Mouse (Mus musculus): ENCODE measurements at regions not wholly inside any gene's neighbourhood (a gene's known extent, or its start where the extent isn't known, plus 50 kb on each side); places are given as distances from the start of the nearest gene placed in this dataset.

GRCm38 (mm10) chr8:91999189-91999588, 197.3 kb upstream of the Irx3 start:
- Histone ChIP-seq H3K4me3 (ENCODE audit: low read length) (no peak overlapping the region), H3K27ac (ENCODE audit: low read length) (no peak overlapping the region), H3K36me3 (ENCODE audit: control insufficient read depth, insufficient read depth) (no peaks in the 10 kb centered on the region), H3K9ac (ENCODE audit: low read length) (no peak overlapping the region), H3K27me3 (ENCODE audit: control insufficient read depth, insufficient read depth, low read length) (peaks cover under 1% of the 10 kb centered on the region; the same call in 1 of the 2 replicates), H3K9me3 (replicated peaks; ENCODE audit: control insufficient read depth, low read length) (peaks cover 6% of the 10 kb centered on the region), H3K4me1 (ENCODE audit: control insufficient read depth, insufficient read depth, low read length) (peaks cover 4% of the 10 kb centered on the region; the same call in 1 of the 2 replicates), H3K4me2 (ENCODE audit: low read depth, low read length) (no peak overlapping the region)
- no peak for ATAC-seq (replicated peaks; ENCODE audit: extremely low read depth, insufficient read depth, low FRiP score)
- 73% methylated on average over 2 of the region's 2 CpGs for WGBS

- Histone ChIP-seq H3K36me3 (ENCODE audit: control insufficient read depth, insufficient read depth) (no peaks in the 10 kb centered on the region), H3K27ac (ENCODE audit: low read length) (no peak overlapping the region), H3K4me1 (ENCODE audit: control insufficient read depth, insufficient read depth, low read length) (peaks cover 4% of the 10 kb centered on the region; the same call in 1 of the 2 replicates), H3K4me3 (ENCODE audit: low read length) (no peak overlapping the region), H3K9me3 (replicated peaks; ENCODE audit: control insufficient read depth, low read length) (peaks cover 4% of the 10 kb centered on the region), H3K9ac (ENCODE audit: low read length) (no peak overlapping the region), H3K4me2 (ENCODE audit: low read depth, low read length) (no peak overlapping the region), H3K27me3 (ENCODE audit: control insufficient read depth, insufficient read depth, low read length) (peaks cover 8% of the 10 kb centered on the region)
- no peak for ATAC-seq (replicated peaks; ENCODE audit: extremely low read depth, insufficient read depth, low FRiP score)
These were observed 196.0 kb upstream of the Irx3 start for GRCm38 (mm10) chr8:91997892-91998189.

- H3K4me2 ChIP-seq (ENCODE audit: low read depth, low read length) = no peak overlapping the region
- no peaks in the 10 kb centered on the region for H3K36me3 ChIP-seq (ENCODE audit: control insufficient read depth, insufficient read depth)
- peaks cover 10% of the 10 kb centered on the region for H3K27me3 ChIP-seq (ENCODE audit: control insufficient read depth, insufficient read depth, low read length)
- H3K9me3 ChIP-seq (replicated peaks; ENCODE audit: control insufficient read depth, low read length) = peaks cover 4% of the 10 kb centered on the region
- no peak overlapping the region for H3K27ac ChIP-seq (ENCODE audit: low read length)
- H3K4me3 ChIP-seq (ENCODE audit: low read length) = no peak overlapping the region
- no peak overlapping the region for H3K9ac ChIP-seq (ENCODE audit: low read length)
- peaks cover 6% of the 10 kb centered on the region for H3K4me1 ChIP-seq (ENCODE audit: control insufficient read depth, insufficient read depth, low read length)
- no peak for ATAC-seq (replicated peaks; ENCODE audit: extremely low read depth, insufficient read depth, low FRiP score)
- WGBS = 65% methylated on average over 26 of the region's 26 CpGs
These were observed 195.4 kb upstream of the Irx3 start for GRCm38 (mm10) chr8:91997023-91997891.

GRCm38 (mm10) chr8:91996305-91997022, 194.6 kb upstream of the Irx3 start:
- Histone ChIP-seq H3K36me3 (ENCODE audit: control insufficient read depth, insufficient read depth) (no peaks in the 10 kb centered on the region), H3K9ac (ENCODE audit: low read length) (no peak overlapping the region), H3K27me3 (ENCODE audit: control insufficient read depth, insufficient read depth, low read length) (peaks cover 10% of the 10 kb centered on the region), H3K4me3 (ENCODE audit: low read length) (no peak overlapping the region), H3K4me1 (ENCODE audit: control insufficient read depth, insufficient read depth, low read length) (peaks cover 14% of the 10 kb centered on the region), H3K9me3 (replicated peaks; ENCODE audit: control insufficient read depth, low read length) (peaks cover 4% of the 10 kb centered on the region), H3K4me2 (ENCODE audit: low read depth, low read length) (no peak overlapping the region), H3K27ac (ENCODE audit: low read length) (no peak overlapping the region)
- no peak for ATAC-seq (replicated peaks; ENCODE audit: extremely low read depth, insufficient read depth, low FRiP score)
- 52% methylated on average over 10 of the region's 10 CpGs for WGBS

- no peak for ATAC-seq (replicated peaks; ENCODE audit: extremely low read depth, insufficient read depth, low FRiP score)
- peaks cover 4% of the 10 kb centered on the region for H3K9me3 ChIP-seq (replicated peaks; ENCODE audit: control insufficient read depth, low read length)
- H3K4me1 ChIP-seq (ENCODE audit: control insufficient read depth, insufficient read depth, low read length) = peaks cover 16% of the 10 kb centered on the region
- H3K27me3 ChIP-seq (ENCODE audit: control insufficient read depth, insufficient read depth, low read length) = peaks cover 10% of the 10 kb centered on the region
- H3K4me3 ChIP-seq (ENCODE audit: low read length) = no peak overlapping the region
- H3K27ac ChIP-seq (ENCODE audit: low read length) = no peak overlapping the region
- H3K36me3 ChIP-seq (ENCODE audit: control insufficient read depth, insufficient read depth) = no peaks in the 10 kb centered on the region
- no peak overlapping the region for H3K4me2 ChIP-seq (ENCODE audit: low read depth, low read length)
- 72% methylated on average over 9 of the region's 9 CpGs for WGBS
- H3K9ac ChIP-seq (ENCODE audit: low read length) = no peak overlapping the region
These were observed 193.7 kb upstream of the Irx3 start for GRCm38 (mm10) chr8:91995407-91996144.

- no peak for ATAC-seq (replicated peaks; ENCODE audit: extremely low read depth, insufficient read depth, low FRiP score)
- Histone ChIP-seq H3K4me2 (ENCODE audit: low read depth, low read length) (peak overlapping the region; percentile 64), H3K4me3 (ENCODE audit: low read length) (peak overlapping the region; percentile 41), H3K9me3 (replicated peaks; ENCODE audit: control insufficient read depth, low read length) (peaks cover under 1% of the 10 kb centered on the region; the same call in 1 of the 2 replicates), H3K36me3 (ENCODE audit: control insufficient read depth, insufficient read depth) (no peaks in the 10 kb centered on the region), H3K9ac (ENCODE audit: low read length) (peak overlapping the region; percentile 39), H3K4me1 (ENCODE audit: control insufficient read depth, insufficient read depth, low read length) (peaks cover 44% of the 10 kb centered on the region), H3K27ac (ENCODE audit: low read length) (peak overlapping the region; percentile 80), H3K27me3 (ENCODE audit: control insufficient read depth, insufficient read depth, low read length) (peaks cover 10% of the 10 kb centered on the region)
- 24% methylated on average over 25 of the region's 25 CpGs for WGBS
These were observed 189.9 kb upstream of the Irx3 start for GRCm38 (mm10) chr8:91991542-91992452.

- Histone ChIP-seq H3K27ac (ENCODE audit: low read length) (peak overlapping the region; percentile 80), H3K4me2 (ENCODE audit: low read depth, low read length) (peak overlapping the region; percentile 64), H3K36me3 (ENCODE audit: control insufficient read depth, insufficient read depth) (no peaks in the 10 kb centered on the region), H3K27me3 (ENCODE audit: control insufficient read depth, insufficient read depth, low read length) (peaks cover 10% of the 10 kb centered on the region), H3K9me3 (replicated peaks; ENCODE audit: control insufficient read depth, low read length) (peaks cover 4% of the 10 kb centered on the region; the same call in 1 of the 2 replicates), H3K9ac (ENCODE audit: low read length) (peak overlapping the region; percentile 39), H3K4me3 (ENCODE audit: low read length) (peak overlapping the region; percentile 41), H3K4me1 (ENCODE audit: control insufficient read depth, insufficient read depth, low read length) (peaks cover 45% of the 10 kb centered on the region)
- 47% methylated on average over 5 of the region's 5 CpGs for WGBS
- ATAC-seq (replicated peaks; ENCODE audit: extremely low read depth, insufficient read depth, low FRiP score) = no peak
These were observed 189.1 kb upstream of the Irx3 start for GRCm38 (mm10) chr8:91990952-91991351.

GRCm38 (mm10) chr8:91990048-91990447, 188.2 kb upstream of the Irx3 start:
- no peak overlapping the region for H3K4me3 ChIP-seq (ENCODE audit: low read length)
- peaks cover 10% of the 10 kb centered on the region for H3K27me3 ChIP-seq (ENCODE audit: control insufficient read depth, insufficient read depth, low read length)
- H3K36me3 ChIP-seq (ENCODE audit: control insufficient read depth, insufficient read depth) = no peaks in the 10 kb centered on the region
- peak overlapping the region; percentile 64; the same call in 1 of the 2 replicates for H3K4me2 ChIP-seq (ENCODE audit: low read depth, low read length)
- H3K27ac ChIP-seq (ENCODE audit: low read length) = peak overlapping the region; percentile 39
- 66% methylated on average over 3 of the region's 3 CpGs for WGBS
- ATAC-seq (replicated peaks; ENCODE audit: extremely low read depth, insufficient read depth, low FRiP score) = no peak
- peak overlapping the region; percentile 11; the same call in 1 of the 2 replicates for H3K9ac ChIP-seq (ENCODE audit: low read length)
- peaks cover 45% of the 10 kb centered on the region for H3K4me1 ChIP-seq (ENCODE audit: control insufficient read depth, insufficient read depth, low read length)
- peaks cover 4% of the 10 kb centered on the region; the same call in 1 of the 2 replicates for H3K9me3 ChIP-seq (replicated peaks; ENCODE audit: control insufficient read depth, low read length)
